Mouse (Mus musculus): ENCODE data around the gene Ifna15. TPM values are rescaled to one million over a fixed set of nuclear protein-coding genes. Genes with fewer than 3 reads are reported as not detected.

The Ifna15 gene
- total RNA-seq, 4 experiments from 2014 or later = not detected

- DNase-seq (ENCODE audit: low spot score in 2 of 2) = no peak
Observed at GRCm38 (mm10) chr4:88514403-88514802, 43.6 kb downstream of the Ifna15 start.

DNA sequence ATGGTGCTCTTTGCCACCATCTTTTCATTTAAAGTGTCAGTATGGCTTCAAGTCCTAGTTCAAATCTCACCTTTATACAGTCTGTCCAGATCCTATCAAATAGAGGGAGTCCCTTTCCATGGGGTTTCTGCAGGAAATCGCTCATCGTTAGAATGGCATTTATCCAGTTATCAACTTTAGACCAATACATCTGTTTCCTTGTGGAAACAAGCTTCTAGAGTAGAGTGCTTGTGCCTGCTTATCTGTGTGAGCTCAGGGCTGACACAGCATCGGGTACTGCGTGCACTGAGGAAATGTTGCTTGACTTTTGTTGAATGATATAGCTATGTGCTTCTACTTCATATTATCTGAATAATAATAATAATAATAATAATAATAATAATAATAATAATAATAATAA, 44.3 kb downstream of the Ifna15 start:
- no peak for DNase-seq (ENCODE audit: low spot score in 2 of 2)

Other genes with a start within 250 kb of the Ifna15 start
- gene Hacd4, start 119.3 kb downstream of the Ifna15 start, total RNA-seq (2022) = 1 to 10 TPM; 1.0 to 2.8 (median 2.0) TPM
- gene Ifnb1, start 35.5 kb downstream of the Ifna15 start, total RNA-seq (2022) = not detected
- gene Ifna14, start 13.6 kb upstream of the Ifna15 start, total RNA-seq (2022) = not detected
- not detected for gene Ifna9, start 34.1 kb upstream of the Ifna15 start, total RNA-seq (2022)
- not detected for gene Ifna12, start 45.1 kb upstream of the Ifna15 start, total RNA-seq (2022)
- gene C87499, start 76.2 kb upstream of the Ifna15 start, total RNA-seq (2022) = not detected
- not detected for gene Ifna13, start 86.2 kb upstream of the Ifna15 start, total RNA-seq (2022)
- gene Ifna16, start 118.7 kb upstream of the Ifna15 start, total RNA-seq (2022) = not detected
- gene Ifna2, start 125.7 kb upstream of the Ifna15 start, total RNA-seq (2022) = not detected
- not detected for gene Ifnab, start 133.1 kb upstream of the Ifna15 start, total RNA-seq (2022)
- gene Gm26566, start 163.6 kb upstream of the Ifna15 start, total RNA-seq (2022) = 1 to 10 TPM in 1 of 4 experiments, under 1 TPM in 3; 0.72 to 1.7 (median 0.82) TPM
- 100 to 1,000 TPM in 3 of 4 experiments, 10 to 100 TPM in 1; 96.8 to 117 (median 107) TPM for gene Klhl9, start 164.2 kb upstream of the Ifna15 start, total RNA-seq (2022)
- gene Gm13271, start 196.6 kb upstream of the Ifna15 start, total RNA-seq (2022) = not detected
- gene Gm13283, start 201.9 kb upstream of the Ifna15 start, total RNA-seq (2022) = not detected
- gene Gm13290, start 215.6 kb upstream of the Ifna15 start, total RNA-seq (2022) = not detected
- not detected for gene Gm13289, start 218.7 kb upstream of the Ifna15 start, total RNA-seq (2022)
- gene Gm13272, start 221.6 kb upstream of the Ifna15 start, total RNA-seq (2022) = not detected
- gene Ifnz, start 223.9 kb upstream of the Ifna15 start, total RNA-seq (2022) = not detected
- gene Gm13276, start 227.5 kb upstream of the Ifna15 start, total RNA-seq (2022) = not detected
- not detected for gene Gm13277, start 230.4 kb upstream of the Ifna15 start, total RNA-seq (2022)
- not detected for gene Gm13278, start 233.3 kb upstream of the Ifna15 start, total RNA-seq (2022)
- not detected for gene Gm13275, start 236.2 kb upstream of the Ifna15 start, total RNA-seq (2022)
- gene Gm13279, start 239.2 kb upstream of the Ifna15 start, total RNA-seq (2022) = not detected
- gene Gm13285, start 241.4 kb upstream of the Ifna15 start, total RNA-seq (2022) = not detected
- not detected for gene Gm13287, start 245.0 kb upstream of the Ifna15 start, total RNA-seq (2022)
- gene Gm13288, start 247.3 kb upstream of the Ifna15 start, total RNA-seq (2022) = not detected

Data from layer of hippocampus, adult 8-10 months (tissue).